Mouse (Mus musculus): ENCODE data around the gene Rnft2.

Gene Rnft2

GRCm38 (mm10) chr5:118259152-118259551 lies 14.2 kb upstream of the Rnft2 start:
- in situ Hi-C loops (cut with MboI; ENCODE audit: unreplicated experiment in 2 of 2) = loop anchor here in 1 of 2 experiments (25.0 kb wide), 1 partner anchor 1428 kb away; no protein-coding TSS in a partner anchor

DNA sequence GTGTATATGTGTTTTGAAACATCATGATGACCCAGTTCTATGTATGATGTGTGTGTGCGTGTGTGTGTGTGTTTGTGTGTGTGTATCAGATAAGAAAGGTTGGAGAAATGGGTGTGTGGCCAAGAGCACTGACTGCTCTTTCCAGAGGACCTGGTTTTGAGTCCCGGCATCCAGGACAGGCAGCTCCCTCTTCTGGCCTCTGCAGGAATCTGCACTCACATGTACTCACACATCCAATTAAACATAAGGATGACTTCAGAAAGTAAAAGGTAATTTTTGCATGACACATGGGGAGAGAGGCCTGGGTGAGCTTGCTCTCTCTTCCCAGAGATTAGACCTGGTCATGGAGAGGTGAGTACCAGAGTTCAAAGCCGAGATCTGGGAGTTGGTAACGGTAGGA lies 12.1 kb upstream of the Rnft2 start:
- in situ Hi-C loops (cut with MboI; ENCODE audit: unreplicated experiment in 2 of 2) = loop anchor here in 1 of 2 experiments (25.0 kb wide), 1 partner anchor 1430 kb away; no protein-coding TSS in a partner anchor

DNA sequence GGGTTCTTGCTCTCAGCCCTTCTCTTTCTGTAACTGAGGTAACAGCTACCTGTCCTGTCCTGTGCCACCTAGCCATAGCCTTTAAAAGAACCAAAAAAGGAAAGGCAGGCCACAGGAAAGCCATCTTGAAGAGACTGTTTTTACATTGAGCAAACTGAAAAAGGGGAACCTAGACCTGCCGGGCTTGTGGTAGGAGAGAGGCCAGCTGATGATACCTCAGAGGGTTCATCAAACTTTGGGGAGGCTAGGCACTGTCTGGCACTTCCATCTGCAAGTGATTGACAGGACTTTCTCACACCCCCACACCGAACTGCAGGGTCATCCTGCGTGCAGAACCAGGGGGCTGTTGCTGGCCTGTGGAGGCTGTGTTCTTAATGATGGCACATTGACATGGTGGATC lies 8.6 kb upstream of the Rnft2 start:
- in situ Hi-C loops (cut with MboI; ENCODE audit: unreplicated experiment in 2 of 2) = loop anchor here in 1 of 2 experiments (25.0 kb wide), 1 partner anchor 1434 kb away; no protein-coding TSS in a partner anchor

DNA sequence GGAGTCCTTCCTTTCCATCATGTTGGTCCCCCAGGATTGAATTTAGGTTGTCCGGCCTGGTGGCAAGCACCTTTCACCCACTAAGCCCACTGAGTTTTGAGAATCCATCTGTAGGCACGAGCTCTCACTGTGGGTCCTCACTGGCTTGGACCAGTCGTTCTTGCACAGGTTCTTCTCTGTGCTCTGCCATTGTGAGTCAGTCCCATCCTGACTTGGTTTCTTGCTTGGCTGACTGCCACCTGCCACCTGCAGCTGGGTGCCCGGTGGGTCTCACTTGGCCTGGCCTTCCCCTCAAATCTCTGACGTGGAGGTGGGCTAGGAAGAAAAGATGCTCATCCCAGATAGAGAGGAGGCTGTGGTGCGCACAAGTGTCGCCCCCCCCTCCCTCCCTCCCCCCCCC lies 6.1 kb upstream of the Rnft2 start:
- in situ Hi-C loops (cut with MboI; ENCODE audit: unreplicated experiment in 2 of 2) = loop anchor here in 1 of 2 experiments (25.0 kb wide), 1 partner anchor 1436 kb away; no protein-coding TSS in a partner anchor

GRCm38 (mm10) chr5:118247378-118247777 lies 2.5 kb upstream of the Rnft2 start:
- in situ Hi-C loops (cut with MboI; ENCODE audit: unreplicated experiment in 2 of 2) = loop anchor here (5.0 to 25.0 kb wide), 6 partner anchors 163 to 1870 kb away; partner anchors contain the start of genes Rbm19 (in 2 of the 2) and Fbxo21 (in 1 of the 2)

DNA sequence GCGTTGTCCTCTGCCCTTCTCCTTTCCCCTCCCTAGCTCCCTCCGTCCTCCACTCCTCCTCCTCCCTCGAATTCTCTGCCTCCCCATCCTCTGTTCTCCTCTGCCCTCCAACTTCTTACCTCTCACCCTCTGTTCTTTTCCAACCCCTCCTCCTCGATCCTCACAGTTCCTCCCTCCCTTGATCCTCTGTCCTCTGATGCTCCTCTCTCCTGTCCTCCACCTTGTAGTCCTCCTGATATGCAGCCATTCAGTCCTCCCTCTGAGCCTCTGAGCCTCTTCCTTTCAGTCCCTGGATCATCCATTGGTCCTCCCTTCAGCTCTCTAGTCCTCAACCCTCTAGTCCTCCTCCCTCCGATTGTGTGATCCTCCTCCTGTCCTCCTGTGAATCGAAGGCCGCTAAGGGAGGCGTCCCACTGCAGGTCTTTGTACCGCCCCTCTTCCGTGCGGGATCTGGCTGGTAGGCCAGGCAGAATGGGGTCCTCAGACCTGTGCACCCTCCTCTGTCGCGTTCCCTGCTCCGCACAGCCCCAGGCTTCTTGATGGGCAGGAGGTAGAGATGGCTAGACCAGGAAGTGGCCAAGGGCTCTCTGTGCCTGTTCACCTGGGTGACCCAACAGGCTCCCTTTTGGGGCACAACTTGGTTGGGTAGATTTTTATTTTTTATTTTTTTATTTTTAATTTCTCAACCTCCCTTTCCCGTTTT lies 841 bp upstream of the Rnft2 start:
- in situ Hi-C loops (cut with MboI; ENCODE audit: unreplicated experiment in 2 of 2) = loop anchor here (5.0 to 25.0 kb wide), 6 partner anchors 161 to 1872 kb away; partner anchors contain the start of genes Rbm19 (in 2 of the 2) and Fbxo21 (in 1 of the 2)

DNA sequence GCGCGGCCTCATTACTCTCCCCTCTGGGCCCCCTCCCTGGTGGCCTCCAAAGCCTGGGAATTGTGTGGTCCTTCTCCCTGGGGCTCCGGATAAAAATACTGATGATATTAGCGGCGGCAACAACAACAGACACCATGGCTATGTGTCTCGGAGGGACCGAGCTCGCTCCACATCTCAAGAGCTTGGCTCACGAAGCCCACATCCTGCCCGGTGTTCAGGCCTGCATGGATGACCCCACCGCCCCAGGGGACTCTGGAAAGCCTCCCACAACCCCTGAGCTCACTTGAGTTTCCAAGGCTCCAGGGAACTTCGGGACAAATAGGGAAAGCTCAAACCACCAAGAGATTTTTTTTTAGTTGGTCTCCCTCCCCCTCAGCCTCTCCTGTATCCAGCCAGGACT lies 5.2 kb downstream of the Rnft2 start:
- in situ Hi-C loops (cut with MboI; ENCODE audit: unreplicated experiment in 2 of 2) = loop anchor here (10.0 to 25.0 kb wide), 4 partner anchors 155 to 1873 kb away; partner anchors contain the start of genes Fbxo21 (in 1 of the 2) and Rbm19 (in 1 of the 2)

DNA sequence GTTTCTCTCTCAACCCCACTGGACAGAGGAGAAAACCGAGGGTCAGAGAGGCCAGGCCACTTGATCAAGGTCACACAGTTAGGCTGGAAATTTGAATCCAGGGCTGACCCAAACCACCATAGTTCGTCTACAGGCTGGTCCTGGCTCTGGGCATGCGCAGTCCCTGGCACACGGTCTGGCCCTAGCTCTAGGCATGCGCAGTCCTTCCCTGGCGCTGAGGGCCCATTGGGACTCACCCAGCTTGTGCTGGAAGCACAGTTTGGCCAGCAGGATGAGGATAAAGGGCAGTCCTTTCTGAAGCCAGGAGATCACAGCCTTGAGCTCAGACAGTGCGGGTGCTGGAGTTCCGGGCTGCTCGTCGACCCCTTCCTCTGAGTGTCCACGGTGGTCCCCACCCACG lies 8.0 kb downstream of the Rnft2 start:
- in situ Hi-C loops (cut with MboI; ENCODE audit: unreplicated experiment in 2 of 2) = loop anchor here in 1 of 2 experiments (25.0 kb wide), 2 partner anchors 975 to 1875 kb away; partner anchors contain the start of gene Rbm19

- in situ Hi-C loops (cut with MboI; ENCODE audit: unreplicated experiment in 2 of 2) = loop anchor here in 1 of 2 experiments (25.0 kb wide), 2 partner anchors 968 to 1882 kb away; partner anchors contain the start of gene Rbm19
Measured at GRCm38 (mm10) chr5:118230071-118230611, 14.8 kb downstream of the Rnft2 start.

DNA sequence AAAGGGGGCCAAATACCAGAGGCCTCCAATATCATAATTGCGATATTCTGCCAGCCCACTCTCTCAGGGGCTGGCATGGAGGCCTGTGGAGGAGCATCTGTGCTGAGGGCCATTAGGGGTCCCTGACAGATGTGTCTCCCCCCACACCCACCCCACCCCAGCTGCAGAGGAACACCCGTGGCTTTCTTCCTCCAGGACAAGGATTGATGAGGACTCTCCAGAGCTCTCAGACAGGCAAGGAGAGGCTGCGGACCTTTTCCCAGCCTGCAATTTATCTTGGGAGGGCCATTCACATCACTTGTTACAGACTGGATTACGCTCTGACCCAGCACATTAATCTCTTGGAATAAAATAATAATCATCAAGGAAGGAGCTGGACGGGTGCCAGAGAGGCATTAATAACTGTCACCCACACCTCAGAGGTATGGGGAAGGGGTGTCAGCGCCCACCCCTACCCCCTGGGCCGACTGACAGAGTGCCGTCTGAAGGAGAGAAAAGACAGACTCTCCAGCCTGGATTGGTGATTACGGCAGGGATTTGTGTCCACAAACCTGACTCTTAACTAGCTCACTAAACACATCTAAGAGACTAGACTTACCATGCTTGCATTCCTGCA lies 21.7 kb downstream of the Rnft2 start:
- in situ Hi-C loops (cut with MboI; ENCODE audit: unreplicated experiment in 2 of 2) = loop anchor here in 1 of 2 experiments (25.0 kb wide), 1 partner anchor 711 kb away; no protein-coding TSS in a partner anchor

DNA sequence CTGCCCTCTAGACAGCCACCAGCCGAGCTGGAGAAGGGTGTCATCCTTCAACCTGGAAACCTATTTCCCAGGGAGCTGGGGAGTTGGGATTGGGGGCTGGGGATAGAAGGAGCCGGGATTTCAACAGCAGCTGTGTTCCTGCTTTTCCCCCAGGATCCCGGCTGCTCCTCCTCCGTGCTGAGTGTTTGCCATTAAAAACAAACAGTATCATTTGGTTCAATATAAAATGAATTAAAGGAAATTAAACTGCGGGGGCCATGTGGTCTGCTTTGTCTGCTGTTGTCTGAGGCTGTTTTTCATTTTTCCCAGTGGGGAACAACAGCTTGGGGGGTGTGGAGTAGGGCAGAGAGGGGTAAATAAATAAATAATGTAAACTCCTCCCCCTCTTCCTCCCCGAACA lies 27.5 kb downstream of the Rnft2 start:
- in situ Hi-C loops (cut with MboI; ENCODE audit: unreplicated experiment in 2 of 2) = loop anchor here in 1 of 2 experiments (25.0 kb wide), 1 partner anchor 705 kb away; no protein-coding TSS in a partner anchor

- in situ Hi-C loops (cut with MboI; ENCODE audit: unreplicated experiment in 2 of 2) = loop anchor here in 1 of 2 experiments (25.0 kb wide), 1 partner anchor 702 kb away; no protein-coding TSS in a partner anchor
Measured at GRCm38 (mm10) chr5:118214418-118215154, 30.3 kb downstream of the Rnft2 start.

- in situ Hi-C loops (cut with MboI; ENCODE audit: unreplicated experiment in 2 of 2) = loop anchor here in 1 of 2 experiments (25.0 kb wide), 1 partner anchor 702 kb away; no protein-coding TSS in a partner anchor
Measured at GRCm38 (mm10) chr5:118214012-118214411, 30.9 kb downstream of the Rnft2 start.

DNA sequence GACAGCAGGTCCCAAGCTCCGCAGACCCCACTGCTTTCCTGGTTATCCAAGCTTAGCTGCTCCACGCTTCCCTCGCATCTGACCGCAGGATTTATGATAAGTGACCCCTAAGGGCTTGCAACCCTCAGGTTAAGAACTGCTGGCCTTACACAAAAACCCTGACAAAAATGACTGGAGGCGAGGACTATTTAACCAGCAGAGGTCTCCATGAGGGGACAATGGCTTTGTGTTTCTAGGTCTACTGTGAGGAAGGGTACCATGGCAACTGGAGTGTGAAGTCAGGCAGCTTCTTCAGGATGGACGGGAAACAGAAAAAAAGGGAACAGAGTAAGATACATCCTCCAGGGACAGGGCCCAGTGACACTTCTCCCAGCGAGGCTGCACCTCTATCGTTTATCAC lies 39.1 kb downstream of the Rnft2 start:
- in situ Hi-C loops (cut with MboI; ENCODE audit: unreplicated experiment in 2 of 2) = loop anchor here in 1 of 2 experiments (25.0 kb wide), 1 partner anchor 694 kb away; no protein-coding TSS in a partner anchor

- in situ Hi-C loops (cut with MboI; ENCODE audit: unreplicated experiment in 2 of 2) = loop anchor here in 1 of 2 experiments (25.0 kb wide), 1 partner anchor 693 kb away; no protein-coding TSS in a partner anchor
Measured at GRCm38 (mm10) chr5:118204675-118205440, 40.1 kb downstream of the Rnft2 start.

DNA sequence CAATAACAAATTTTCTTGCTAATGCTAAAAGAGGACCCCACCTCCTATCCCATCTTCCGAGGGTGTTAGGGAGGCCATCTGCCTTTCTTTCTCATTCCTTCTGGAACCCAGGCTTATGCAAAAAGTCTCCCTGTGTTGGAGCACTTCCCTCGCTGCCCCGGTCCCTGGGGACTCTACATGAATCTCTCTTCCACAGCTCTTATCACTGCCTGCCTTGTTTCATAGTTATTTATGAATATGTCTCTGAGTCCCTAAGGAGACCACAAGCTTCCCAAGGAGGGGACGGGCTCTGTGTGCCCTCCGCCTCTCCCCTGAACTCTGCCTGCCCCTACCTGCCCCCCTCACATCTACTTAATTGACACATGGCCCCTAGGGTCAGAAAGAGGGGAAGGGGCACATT lies 45.2 kb downstream of the Rnft2 start:
- in situ Hi-C loops (cut with MboI; ENCODE audit: unreplicated experiment in 2 of 2) = loop anchor here in 1 of 2 experiments (25.0 kb wide), 2 partner anchors 687 to 1488 kb away; no protein-coding TSS in a partner anchor

DNA sequence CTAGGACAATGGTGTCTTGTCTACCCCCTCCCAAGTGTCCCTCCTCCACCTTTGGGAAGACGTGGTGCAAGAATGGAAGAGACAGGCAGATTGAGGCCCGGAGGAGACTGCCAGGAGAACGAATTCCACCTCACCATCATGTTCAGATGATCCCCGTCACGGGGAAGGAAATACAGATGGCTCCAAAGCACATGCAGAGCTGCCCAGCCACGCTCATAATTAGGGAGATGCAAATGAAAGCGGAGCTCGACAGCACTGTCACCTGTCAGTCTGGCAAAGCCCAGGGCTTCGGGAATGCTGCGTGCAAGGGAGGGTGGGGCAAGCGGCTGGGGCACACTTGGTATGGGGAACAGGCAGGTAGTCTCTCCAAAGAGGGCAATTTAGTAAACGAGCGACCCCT lies 47.5 kb downstream of the Rnft2 start:
- in situ Hi-C loops (cut with MboI; ENCODE audit: unreplicated experiment in 2 of 2) = loop anchor here in 1 of 2 experiments (25.0 kb wide), 1 partner anchor 1490 kb away; no protein-coding TSS in a partner anchor

DNA sequence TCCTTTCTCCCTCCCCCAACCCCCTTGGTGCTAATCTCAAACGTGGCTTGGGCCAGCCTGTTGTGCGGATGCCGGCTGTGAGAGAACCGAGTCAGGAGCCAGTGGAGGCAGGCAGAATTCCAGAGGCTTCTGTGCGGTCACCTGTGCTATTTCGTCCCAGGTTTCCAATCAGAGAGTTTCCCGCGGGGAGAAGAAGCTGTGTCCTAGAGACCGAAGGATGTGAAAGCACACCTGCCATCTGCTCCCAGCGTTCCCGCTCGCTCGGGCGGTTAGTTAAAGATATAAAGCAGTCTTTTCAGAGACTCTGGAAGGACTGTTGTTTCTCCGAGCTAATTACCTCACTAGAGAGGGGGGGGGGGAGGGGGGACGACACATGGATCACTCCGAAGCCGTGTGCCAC lies 52.7 kb downstream of the Rnft2 start:
- in situ Hi-C loops (cut with MboI; ENCODE audit: unreplicated experiment in 2 of 2) = loop anchor here in 1 of 2 experiments (25.0 kb wide), 1 partner anchor 1495 kb away; no protein-coding TSS in a partner anchor

DNA sequence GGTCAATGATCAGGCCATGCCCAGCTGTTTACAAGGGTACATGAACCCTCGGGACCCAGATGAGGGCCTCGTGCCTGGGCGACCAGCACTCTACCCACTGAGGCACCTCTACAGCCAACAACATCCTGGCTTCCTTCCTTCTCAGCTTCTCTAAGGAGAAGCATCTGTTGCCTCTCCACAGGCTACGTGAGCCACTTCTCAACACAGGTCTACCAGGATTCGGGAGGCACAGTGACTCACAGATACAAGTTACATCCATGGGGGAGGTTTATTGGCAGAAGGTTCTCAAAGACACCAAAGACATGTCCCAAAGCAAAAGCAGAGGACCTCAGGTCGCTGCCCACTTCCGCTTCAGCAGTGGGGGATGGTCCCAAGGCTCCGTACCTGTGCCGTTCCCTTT lies 54.4 kb downstream of the Rnft2 start:
- in situ Hi-C loops (cut with MboI; ENCODE audit: unreplicated experiment in 2 of 2) = loop anchor here in 1 of 2 experiments (25.0 kb wide), 1 partner anchor 1497 kb away; no protein-coding TSS in a partner anchor
